Mouse (Mus musculus) forebrain, embryonic 11.5 days (tissue): ENCODE data around the gene Sec14l2. TPM values are rescaled to one million over a fixed set of nuclear protein-coding genes. Genes with fewer than 3 reads are reported as not detected.
A peak's percentile ranks its signal among the peaks of the same experiment; 100 is the strongest.
"Not testable (repeated sequence)": the region's sequence is repeated elsewhere in the genome, so short reads cannot be mapped to it uniquely, and the experiment has no call there.

Experiments
- ATAC-seq: fragments of 200-750 bp; cut with Nextera tagmentation; replicated peaks from 2 replicates; pipeline ENCODE4 v1.8.0; 2017; ENCODE audit warnings: moderate TSS enrichment; ENCODE audit not compliant: low FRiP score
- DNase-seq: peaks from one replicate; pipeline ENCODE4 v3.0.0-alpha.2; 2017; ENCODE audit warnings: low spot score
- H3K27ac ChIP-seq: fragments of 300-500 bp; sonication (generic); 2 replicates; pipeline ENCODE4 v1.5.1; 2014; ENCODE audit warnings: low read depth, low read length
- H3K27me3 ChIP-seq: fragments of 300-500 bp; sonication (generic); 2 replicates; pipeline ENCODE4 v1.6.1; 2014; ENCODE audit warnings: mild to moderate bottlenecking, low read length, mixed read lengths; ENCODE audit not compliant: control insufficient read depth, insufficient read depth
- H3K36me3 ChIP-seq: fragments of 300-500 bp; sonication (generic); 2 replicates; pipeline ENCODE4 v1.6.1; 2014; ENCODE audit warnings: mild to moderate bottlenecking, low read length, moderate library complexity, mixed read lengths; ENCODE audit not compliant: control insufficient read depth, insufficient read depth
- H3K4me1 ChIP-seq: fragments of 300-500 bp; sonication (generic); replicated peaks from 2 replicates; pipeline ENCODE4 v1.6.1; 2014; ENCODE audit warnings: low read length, mixed read lengths; ENCODE audit not compliant: control insufficient read depth, insufficient read depth
- H3K4me2 ChIP-seq: fragments of 300-500 bp; sonication (generic); 2 replicates; pipeline ENCODE4 v1.6.1; 2014; ENCODE audit warnings: low read depth, mild to moderate bottlenecking, low read length, moderate library complexity, mixed read lengths; ENCODE audit not compliant: severe bottlenecking
- H3K4me3 ChIP-seq: fragments of 300-500 bp; sonication (generic); 2 replicates; pipeline ENCODE4 v1.5.1; 2014; ENCODE audit warnings: low read depth, low read length
- H3K9ac ChIP-seq: fragments of 300-500 bp; sonication (generic); 2 replicates; pipeline ENCODE4 v1.6.1; 2014; ENCODE audit warnings: low read length
- H3K9me3 ChIP-seq: fragments of 300-500 bp; sonication (generic); 2 replicates; pipeline ENCODE4 v1.6.1; 2016; ENCODE audit warnings: low read length, mixed read lengths; ENCODE audit not compliant: control insufficient read depth
- WGBS: fragments of 180-500 bp; shearing (Covaris S2); extraction: QIAGEN DNeasy Blood & Tissue Kit; methylation state at CpG from one replicate; pipeline ENCODE4 v1.1.7; 2014; 5-methylcytosine and 5-hydroxymethylcytosine counted together
- polyA plus RNA-seq: library from polyadenylated mRNA; unstranded; fragments of >200 nt; fragmentation: Nextera tagmentation; extraction: Ambion mirVana; gene quantifications from 2 replicates; pipeline ENCODE4 v1.2.1, GENCODE M21; 2014

The Sec14l2 gene
- polyA plus RNA-seq, 1 experiment from 2014 or later = 2.1 TPM

- Histone ChIP-seq H3K36me3 (no peaks in the 10 kb centered on the region), H3K27ac (no peak overlapping the region), H3K27me3 (peaks cover 3% of the 10 kb centered on the region; the same call in 1 of the 2 replicates), H3K4me1 (0 out of 2 replicates have a peak, but pooled peaks cover 5% of the 10 kb centered on the region), H3K4me2 (no peak overlapping the region), H3K9ac (no peak overlapping the region), H3K9me3 (no peaks in the 10 kb centered on the region), H3K4me3 (no peak overlapping the region)
- WGBS = 78% methylated on average over 5 of the region's 5 CpGs
- no peak for ATAC-seq
- no peak for DNase-seq
Measured at GRCm38 (mm10) chr11:4122226-4122625, 989 bp downstream of the Sec14l2 start.

GRCm38 (mm10) chr11:4121691-4122090 is 1.5 kb downstream of the Sec14l2 start:
- WGBS = 80% methylated on average over 3 of the region's 3 CpGs
- no peaks in the 10 kb centered on the region for H3K36me3 ChIP-seq
- DNase-seq (no peak), ATAC-seq (no peak)
- H3K9me3 ChIP-seq = no peaks in the 10 kb centered on the region
- H3K4me1 ChIP-seq = 0 out of 2 replicates have a peak, but pooled peaks cover 5% of the 10 kb centered on the region
- H3K27me3 ChIP-seq = peaks cover 3% of the 10 kb centered on the region; the same call in 1 of the 2 replicates
- H3K4me2 ChIP-seq = no peak overlapping the region
- no peak overlapping the region for H3K4me3 ChIP-seq
- no peak overlapping the region for H3K27ac ChIP-seq
- H3K9ac ChIP-seq = no peak overlapping the region

GRCm38 (mm10) chr11:4119635-4120034 is 3.6 kb downstream of the Sec14l2 start:
- H3K4me2 ChIP-seq = no peak overlapping the region
- no peaks in the 10 kb centered on the region for H3K36me3 ChIP-seq
- no peak overlapping the region for H3K27ac ChIP-seq
- H3K4me1 ChIP-seq = 0 out of 2 replicates have a peak, but pooled peaks cover 5% of the 10 kb centered on the region
- H3K27me3 ChIP-seq = peaks cover 3% of the 10 kb centered on the region; the same call in 1 of the 2 replicates
- H3K9me3 ChIP-seq = no peaks in the 10 kb centered on the region
- H3K4me3 ChIP-seq = no peak overlapping the region
- 84% methylated on average over 5 of the region's 5 CpGs for WGBS
- H3K9ac ChIP-seq = no peak overlapping the region
- DNase-seq (no peak), ATAC-seq (no peak)

GRCm38 (mm10) chr11:4118081-4118921 is 4.9 kb downstream of the Sec14l2 start:
- DNase-seq (peak; percentile 83), ATAC-seq (peak; percentile 80)
- peaks cover 3% of the 10 kb centered on the region; the same call in 1 of the 2 replicates for H3K27me3 ChIP-seq
- peak overlapping the region; percentile 57 for H3K4me3 ChIP-seq
- peak overlapping the region; percentile 77 for H3K9ac ChIP-seq
- H3K4me1 ChIP-seq = 0 out of 2 replicates have a peak, but pooled peaks cover 5% of the 10 kb centered on the region
- 2% methylated on average over 41 of the region's 41 CpGs for whole genome bisulfite sequencing
- H3K4me2 ChIP-seq = peak overlapping the region; percentile 96
- H3K9me3 ChIP-seq = no peaks in the 10 kb centered on the region
- no peak overlapping the region for H3K27ac ChIP-seq
- H3K36me3 ChIP-seq = no peaks in the 10 kb centered on the region

DNA sequence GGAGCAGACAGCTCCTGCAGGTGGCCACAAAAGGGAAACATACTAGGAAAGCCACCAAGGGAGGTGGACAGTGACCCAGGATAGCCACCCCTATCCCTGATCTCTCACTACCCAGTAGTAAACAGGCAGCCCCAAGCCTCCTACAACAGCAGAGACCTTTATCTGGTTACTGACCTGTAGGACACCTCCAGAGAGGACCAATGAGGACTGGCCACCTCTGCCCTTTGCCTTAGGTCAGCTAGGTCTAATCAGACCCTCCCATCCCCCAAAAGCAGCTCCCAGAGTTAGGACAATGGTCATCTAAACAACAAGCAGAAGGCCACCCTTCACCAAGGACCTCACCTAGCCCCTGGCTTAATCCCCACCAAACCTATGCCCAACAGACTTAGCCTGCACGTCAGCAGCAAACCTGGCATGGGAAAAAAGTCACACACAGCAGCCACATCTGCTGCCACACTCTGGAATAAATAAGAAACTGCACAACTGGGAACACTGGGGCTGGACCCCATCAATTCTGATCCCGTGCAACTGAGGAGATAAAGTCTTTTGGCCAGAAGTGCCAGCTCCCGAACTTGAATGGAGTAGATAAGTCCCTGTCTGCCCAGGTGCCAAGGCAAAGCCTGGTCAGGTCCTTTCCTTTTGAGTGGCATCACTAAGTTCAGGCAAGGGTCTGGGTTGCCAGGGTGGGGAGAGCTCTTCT is 5.7 kb downstream of the Sec14l2 start:
- DNase-seq (no peak), ATAC-seq (no peak)
- H3K4me1 ChIP-seq = 0 out of 2 replicates have a peak, but pooled peaks cover 5% of the 10 kb centered on the region
- H3K36me3 ChIP-seq = no peaks in the 10 kb centered on the region
- no peaks in the 10 kb centered on the region for H3K9me3 ChIP-seq
- no peak overlapping the region for H3K27ac ChIP-seq
- no peak overlapping the region; the same call in 1 of the 2 replicates for H3K9ac ChIP-seq
- peaks cover 3% of the 10 kb centered on the region; the same call in 1 of the 2 replicates for H3K27me3 ChIP-seq
- peak overlapping the region; percentile 57 for H3K4me3 ChIP-seq
- peak overlapping the region; percentile 96 for H3K4me2 ChIP-seq
- WGBS = 39% methylated on average over 3 of the region's 3 CpGs

- Histone ChIP-seq H3K4me1 (0 out of 2 replicates have a peak, but pooled peaks cover 5% of the 10 kb centered on the region), H3K36me3 (no peaks in the 10 kb centered on the region), H3K9me3 (no peaks in the 10 kb centered on the region), H3K4me2 (no peak overlapping the region), H3K9ac (no peak overlapping the region), H3K4me3 (no peak overlapping the region), H3K27ac (no peak overlapping the region), H3K27me3 (peaks cover 3% of the 10 kb centered on the region; the same call in 1 of the 2 replicates)
- DNase-seq (no peak), ATAC-seq (no peak)
- WGBS = 71% methylated on average over 11 of the region's 11 CpGs
Measured at GRCm38 (mm10) chr11:4116458-4117141, 6.6 kb downstream of the Sec14l2 start.

DNA sequence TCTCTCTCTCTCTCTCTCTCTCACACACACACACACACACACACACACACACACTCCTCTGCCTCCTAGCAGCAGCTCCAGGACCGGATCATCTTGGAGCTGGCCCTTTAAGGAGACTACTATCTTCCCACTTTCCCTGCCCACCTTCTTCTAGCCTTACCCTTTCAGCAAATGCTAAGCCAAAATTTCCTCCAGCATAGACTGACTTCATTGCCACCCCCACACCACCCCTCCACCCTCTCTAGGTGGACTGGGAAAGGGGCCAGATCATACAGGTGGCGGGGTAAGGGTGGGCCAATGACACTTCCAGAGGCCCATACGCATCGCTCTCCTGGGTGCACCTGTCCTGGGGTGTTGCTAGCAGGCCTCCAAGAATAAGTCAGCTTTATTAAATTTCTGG is 7.8 kb downstream of the Sec14l2 start:
- H3K27ac ChIP-seq = no peak overlapping the region
- no peak overlapping the region for H3K9ac ChIP-seq
- H3K4me3 ChIP-seq = no peak overlapping the region
- H3K9me3 ChIP-seq = no peaks in the 10 kb centered on the region
- DNase-seq (no peak), ATAC-seq (no peak)
- peaks cover 3% of the 10 kb centered on the region; the same call in 1 of the 2 replicates for H3K27me3 ChIP-seq
- H3K4me1 ChIP-seq = 0 out of 2 replicates have a peak, but pooled peaks cover 5% of the 10 kb centered on the region
- 83% methylated on average over 4 of the region's 4 CpGs for WGBS
- H3K4me2 ChIP-seq = no peak overlapping the region
- no peaks in the 10 kb centered on the region for H3K36me3 ChIP-seq

DNA sequence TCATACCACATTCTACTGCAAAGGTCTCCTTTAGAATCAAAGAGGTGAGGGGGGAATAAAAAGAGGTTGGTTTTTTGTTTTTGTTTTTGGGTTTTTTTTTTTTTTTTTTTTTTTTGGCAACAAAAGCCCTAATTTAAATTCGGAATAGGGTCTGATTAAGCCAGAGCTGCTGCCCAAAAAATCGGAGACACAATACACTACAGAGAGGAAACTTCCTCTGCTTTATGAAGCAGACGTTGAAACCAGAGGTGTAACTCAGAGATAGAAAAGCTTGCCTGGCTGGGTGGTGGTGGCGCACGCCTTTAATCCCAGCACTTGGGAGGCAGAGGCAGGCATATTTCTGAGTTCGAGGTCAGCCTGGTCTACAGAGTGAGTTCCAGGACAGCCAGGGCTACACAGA is 8.7 kb downstream of the Sec14l2 start:
- H3K9ac ChIP-seq, H3K27me3 ChIP-seq, H3K27ac ChIP-seq, H3K36me3 ChIP-seq, DNase-seq, H3K4me1 ChIP-seq, H3K9me3 ChIP-seq, H3K4me3 ChIP-seq, ATAC-seq, H3K4me2 ChIP-seq: not testable (repeated sequence)
- 80% methylated on average over 6 of the region's 6 CpGs for WGBS
